Mouse (Mus musculus): Measurements from ENCODE around the gene G6pc. TPM values are rescaled to one million over a fixed set of nuclear protein-coding genes. Genes with fewer than 3 reads are reported as not detected.
"Not testable (repeated sequence)": the region's sequence is repeated elsewhere in the genome, so short reads cannot be mapped to it uniquely, and the experiment has no call there.

Gene G6pc
- polyA plus RNA-seq (2012; rRNA removed): 0.08 TPM in 1 of 2 replicates, not detected in the other

GRCm38 (mm10) chr11:101367326-101367935 is at the start of gene G6pc:
Gene G6pc, plus strand, starts transcription at chr11:101367561.
- Histone ChIP-seq H3K27me3 (ENCODE audit: control insufficient read depth, insufficient read depth, low read length) (no peaks in the 10 kb centered on the region), H3K4me3 (replicated peaks; ENCODE audit: insufficient read depth, low read depth, low read length) (no peak within 1 kb of the TSS), H3K27ac (ENCODE audit: insufficient read depth, low read length) (no peak within 1 kb of the TSS), H3K4me1 (ENCODE audit: control insufficient read depth, insufficient read depth, low read length) (no peaks in the 10 kb centered on the region)
- 81% methylated on average over 8 of the region's 8 CpGs for WGBS
- TF ChIP-seq POLR2A (IDR thresholded peaks at IDR 0.05; ENCODE audit: borderline replicate concordance, insufficient read depth, low read length) (no peak), CTCF (IDR thresholded peaks at IDR 0.05; ENCODE audit: borderline replicate concordance, insufficient read depth, low read depth, low read length) (no peak)
- DNase-seq: no peak

- Histone ChIP-seq H3K27ac (ENCODE audit: insufficient read depth, low read length) (no peak overlapping the region), H3K27me3 (ENCODE audit: control insufficient read depth, insufficient read depth, low read length) (no peaks in the 10 kb centered on the region), H3K4me3 (replicated peaks; ENCODE audit: insufficient read depth, low read depth, low read length) (no peak overlapping the region), H3K4me1 (ENCODE audit: control insufficient read depth, insufficient read depth, low read length) (no peaks in the 10 kb centered on the region)
- peak; percentile 57 to 66 for DNase-seq
- TF ChIP-seq POLR2A (IDR thresholded peaks at IDR 0.05; ENCODE audit: borderline replicate concordance, insufficient read depth, low read length) (no peak), CTCF (IDR thresholded peaks at IDR 0.05; ENCODE audit: borderline replicate concordance, insufficient read depth, low read depth, low read length) (peak; percentile 96)
- WGBS: 3% methylated on average over 4 of the region's 4 CpGs
Measured at GRCm38 (mm10) chr11:101323609-101324008, 43.8 kb upstream of the G6pc start.

- DNase-seq: no peak
- TF ChIP-seq CTCF (IDR thresholded peaks at IDR 0.05; ENCODE audit: borderline replicate concordance, insufficient read depth, low read depth, low read length): no peak
- Histone ChIP-seq H3K27ac (ENCODE audit: insufficient read depth, low read length) (no peak within 1 kb of the TSS), H3K27me3 (ENCODE audit: control insufficient read depth, insufficient read depth, low read length) (no peaks in the 10 kb centered on the region), H3K4me3 (replicated peaks; ENCODE audit: insufficient read depth, low read depth, low read length) (no peak within 1 kb of the TSS), H3K4me1 (ENCODE audit: control insufficient read depth, insufficient read depth, low read length) (no peaks in the 10 kb centered on the region)
- 89% methylated on average over 5 of the region's 5 CpGs for WGBS
Measured at GRCm38 (mm10) chr11:101324763-101325162, 42.6 kb upstream of the G6pc start, which contains the start of gene Aoc2. Gene Aoc2, plus strand, starts transcription at chr11:101325063.

GRCm38 (mm10) chr11:101325201-101325600 is 42.2 kb upstream of the G6pc start:
- H3K27ac ChIP-seq (ENCODE audit: insufficient read depth, low read length); H3K4me1 ChIP-seq (ENCODE audit: control insufficient read depth, insufficient read depth, low read length); H3K27me3 ChIP-seq (ENCODE audit: control insufficient read depth, insufficient read depth, low read length); DNase-seq; H3K4me3 ChIP-seq (replicated peaks; ENCODE audit: insufficient read depth, low read depth, low read length): not testable (repeated sequence)
- 87% methylated on average over 11 of the region's 11 CpGs for WGBS

- H3K27me3 ChIP-seq (ENCODE audit: control insufficient read depth, insufficient read depth, low read length): no peaks in the 10 kb centered on the region
- H3K27ac ChIP-seq (ENCODE audit: insufficient read depth, low read length): no peak overlapping the region
- WGBS: 86% methylated on average over 11 of the region's 11 CpGs
Measured at GRCm38 (mm10) chr11:101326147-101326546, 41.2 kb upstream of the G6pc start.

GRCm38 (mm10) chr11:101327311-101327710 is 40.0 kb upstream of the G6pc start:
- no peak overlapping the region for H3K4me3 ChIP-seq (replicated peaks; ENCODE audit: insufficient read depth, low read depth, low read length)
- no peak overlapping the region for H3K27ac ChIP-seq (ENCODE audit: insufficient read depth, low read length)
- H3K4me1 ChIP-seq (ENCODE audit: control insufficient read depth, insufficient read depth, low read length): no peaks in the 10 kb centered on the region
- no peak for TF ChIP-seq CTCF (IDR thresholded peaks at IDR 0.05; ENCODE audit: borderline replicate concordance, insufficient read depth, low read depth, low read length)
- DNase-seq: no peak
- 58% methylated on average over 3 of the region's 3 CpGs for WGBS
- no peaks in the 10 kb centered on the region for H3K27me3 ChIP-seq (ENCODE audit: control insufficient read depth, insufficient read depth, low read length)

More at GRCm38 (mm10) chr11:101326147-101326546, 41.2 kb upstream of the G6pc start:
- Histone ChIP-seq H3K4me3 (replicated peaks; ENCODE audit: insufficient read depth, low read depth, low read length) (no peak overlapping the region), H3K4me1 (ENCODE audit: control insufficient read depth, insufficient read depth, low read length) (no peaks in the 10 kb centered on the region)
- TF ChIP-seq CTCF (IDR thresholded peaks at IDR 0.05; ENCODE audit: borderline replicate concordance, insufficient read depth, low read depth, low read length) (no peak), POLR2A (IDR thresholded peaks at IDR 0.05; ENCODE audit: borderline replicate concordance, insufficient read depth, low read length) (no peak)
- DNase-seq: no peak

- no peaks in the 10 kb centered on the region for H3K27me3 ChIP-seq (ENCODE audit: control insufficient read depth, insufficient read depth, low read length)
- 43% methylated on average over 6 of the region's 6 CpGs for WGBS
- peak in 1 of 2 experiments; percentile 25 for DNase-seq
- H3K27ac ChIP-seq (ENCODE audit: insufficient read depth, low read length): no peak overlapping the region
- TF ChIP-seq CTCF (IDR thresholded peaks at IDR 0.05; ENCODE audit: borderline replicate concordance, insufficient read depth, low read depth, low read length) (no peak), POLR2A (IDR thresholded peaks at IDR 0.05; ENCODE audit: borderline replicate concordance, insufficient read depth, low read length) (no peak)
- H3K4me1 ChIP-seq (ENCODE audit: control insufficient read depth, insufficient read depth, low read length): no peaks in the 10 kb centered on the region
- H3K4me3 ChIP-seq (replicated peaks; ENCODE audit: insufficient read depth, low read depth, low read length): no peak overlapping the region
Measured at GRCm38 (mm10) chr11:101328941-101329635, 38.3 kb upstream of the G6pc start.

GRCm38 (mm10) chr11:101330371-101330924 is 36.9 kb upstream of the G6pc start, which contains the start of gene Aoc3:
Gene Aoc3, plus strand, starts transcription at chr11:101330605.
- WGBS: 29% methylated on average over 7 of the region's 7 CpGs
- Histone ChIP-seq H3K4me3 (replicated peaks; ENCODE audit: insufficient read depth, low read depth, low read length) (no peak within 1 kb of the TSS), H3K27ac (ENCODE audit: insufficient read depth, low read length) (no peak within 1 kb of the TSS), H3K4me1 (ENCODE audit: control insufficient read depth, insufficient read depth, low read length) (no peaks in the 10 kb centered on the region), H3K27me3 (ENCODE audit: control insufficient read depth, insufficient read depth, low read length) (no peaks in the 10 kb centered on the region)
- TF ChIP-seq CTCF (IDR thresholded peaks at IDR 0.05; ENCODE audit: borderline replicate concordance, insufficient read depth, low read depth, low read length): no peak
- no peak for TF ChIP-seq POLR2A (IDR thresholded peaks at IDR 0.05; ENCODE audit: borderline replicate concordance, insufficient read depth, low read length)
- DNase-seq: no peak

- H3K4me3 ChIP-seq (replicated peaks; ENCODE audit: insufficient read depth, low read depth, low read length); DNase-seq; H3K27ac ChIP-seq (ENCODE audit: insufficient read depth, low read length); H3K4me1 ChIP-seq (ENCODE audit: control insufficient read depth, insufficient read depth, low read length); H3K27me3 ChIP-seq (ENCODE audit: control insufficient read depth, insufficient read depth, low read length): not testable (repeated sequence)
- 26% methylated on average over 6 of the region's 6 CpGs for WGBS
Measured at GRCm38 (mm10) chr11:101330961-101331360, 36.4 kb upstream of the G6pc start.

Data from cerebellum, adult 2 months (tissue).